Mouse (Mus musculus) intestine, postnatal 0 days (tissue): ENCODE measurements around the gene Stip1. TPM values are rescaled to one million over a fixed set of nuclear protein-coding genes. Genes with fewer than 3 reads are reported as not detected.

Experiments
- ATAC-seq: fragments of 200-750 bp; cut with Nextera tagmentation; 2 replicates; pipeline ENCODE4 v1.8.0; 2017; ENCODE audit warnings: mild to moderate bottlenecking, moderate TSS enrichment, moderate library complexity
- H3K27ac ChIP-seq: fragments of 300-500 bp; sonication (generic); 2 replicates; pipeline ENCODE4 v1.5.1; 2014; ENCODE audit warnings: mild to moderate bottlenecking, low read depth, low read length, moderate library complexity
- H3K27me3 ChIP-seq: fragments of 300-500 bp; sonication (generic); replicated peaks from 2 replicates; pipeline ENCODE4 v1.6.1; 2014; ENCODE audit warnings: low read length, mixed read lengths; ENCODE audit not compliant: control insufficient read depth, insufficient read depth
- H3K36me3 ChIP-seq: fragments of 300-500 bp; sonication (generic); 2 replicates; pipeline ENCODE4 v1.6.1; 2014; ENCODE audit warnings: mild to moderate bottlenecking, moderate library complexity; ENCODE audit not compliant: control insufficient read depth, insufficient read depth
- H3K4me1 ChIP-seq: fragments of 300-500 bp; sonication (generic); replicated peaks from 2 replicates; pipeline ENCODE4 v1.6.1; 2014; ENCODE audit warnings: antibody characterized with exemption, low read length, mixed read lengths; ENCODE audit not compliant: control insufficient read depth, insufficient read depth
- H3K4me2 ChIP-seq: fragments of 300-500 bp; sonication (generic); replicated peaks from 2 replicates; pipeline ENCODE4 v1.6.1; 2014; ENCODE audit warnings: low read depth, mild to moderate bottlenecking, moderate library complexity
- H3K4me3 ChIP-seq: fragments of 300-500 bp; sonication (generic); 2 replicates; pipeline ENCODE4 v1.5.1; 2014; ENCODE audit warnings: low read depth, low read length
- H3K9ac ChIP-seq: fragments of 300-500 bp; sonication (generic); 2 replicates; pipeline ENCODE4 v1.6.1; 2014; ENCODE audit warnings: mild to moderate bottlenecking, low read depth, low read length
- H3K9me3 ChIP-seq: fragments of 300-500 bp; sonication (generic); 2 replicates; pipeline ENCODE4 v1.6.1; 2016; ENCODE audit warnings: mixed run types; ENCODE audit not compliant: control insufficient read depth
- CTCF ChIP-seq: sonication (generic); IDR thresholded peaks from 2 replicates; pipeline ENCODE4 v1.5.1; 2016; ENCODE audit warnings: low read depth, mild to moderate bottlenecking, control low read depth, antibody characterized with exemption, moderate library complexity
- WGBS: fragments of 180-500 bp; shearing (Covaris S2); extraction: QIAGEN DNeasy Blood & Tissue Kit; methylation state at CpG from one replicate; pipeline ENCODE4 v1.1.7; 2014; 5-methylcytosine and 5-hydroxymethylcytosine counted together
- polyA plus RNA-seq: library from polyadenylated mRNA; unstranded; fragments of >200 nt; fragmentation: Nextera tagmentation; extraction: Ambion mirVana; gene quantifications from 2 replicates; pipeline ENCODE4 v1.2.1, GENCODE M21; 2015

Stip1 gene
- polyA plus RNA-seq, 1 experiment from 2014 or later = 47.8 TPM

- no peaks in the 10 kb centered on the region for H3K9me3 ChIP-seq
- no peaks in the 10 kb centered on the region for H3K4me1 ChIP-seq
- H3K36me3 ChIP-seq = peaks cover 6% of the 10 kb centered on the region; the same call in 1 of the 2 replicates
- no peaks in the 10 kb centered on the region for H3K27me3 ChIP-seq
- ATAC-seq = no peak
- TF ChIP-seq CTCF = no peak
- 90% methylated on average over 5 of the region's 5 CpGs for WGBS
- H3K4me2 ChIP-seq = no peak overlapping the region
- H3K4me3 ChIP-seq = no peak overlapping the region
- no peak overlapping the region for H3K27ac ChIP-seq
- H3K9ac ChIP-seq = no peak overlapping the region
These were observed 56.1 kb downstream of the Stip1 start for GRCm38 (mm10) chr19:6983621-6984020.

GRCm38 (mm10) chr19:6981465-6981864 lies 58.3 kb downstream of the Stip1 start:
- H3K27me3 ChIP-seq = no peaks in the 10 kb centered on the region
- ATAC-seq = no peak
- no peaks in the 10 kb centered on the region for H3K9me3 ChIP-seq
- 87% methylated on average over 4 of the region's 4 CpGs for WGBS
- peak overlapping the region; percentile 75 for H3K4me2 ChIP-seq
- no peak overlapping the region; the same call in 1 of the 2 replicates for H3K4me3 ChIP-seq
- H3K36me3 ChIP-seq = peaks cover 14% of the 10 kb centered on the region; the same call in 1 of the 2 replicates
- no peaks in the 10 kb centered on the region for H3K4me1 ChIP-seq
- H3K27ac ChIP-seq = no peak overlapping the region
- no peak for TF ChIP-seq CTCF
- no peak overlapping the region for H3K9ac ChIP-seq

GRCm38 (mm10) chr19:6980381-6981093 lies 59.2 kb downstream of the Stip1 start, which contains the start of gene Fkbp2:
Gene Fkbp2 (minus strand): TSS chr19:6980501.
- no peak for TF ChIP-seq CTCF
- Histone ChIP-seq H3K27ac (peak within 1 kb of the TSS; percentile 90), H3K36me3 (peaks cover 14% of the 10 kb centered on the region; the same call in 1 of the 2 replicates), H3K9me3 (no peaks in the 10 kb centered on the region), H3K4me3 (peak within 1 kb of the TSS; percentile 72), H3K27me3 (no peaks in the 10 kb centered on the region), H3K4me1 (no peaks in the 10 kb centered on the region), H3K4me2 (peak within 1 kb of the TSS; percentile 75), H3K9ac (peak within 1 kb of the TSS; percentile 71)
- ATAC-seq = peak; percentile 81
- 1% methylated on average over 38 of the region's 38 CpGs for WGBS

- under 1% methylated on average over 57 of the region's 59 CpGs for WGBS
- Histone ChIP-seq H3K27ac (peak overlapping the region; percentile 76), H3K36me3 (peaks cover 12% of the 10 kb centered on the region; the same call in 1 of the 2 replicates), H3K9me3 (no peaks in the 10 kb centered on the region), H3K9ac (peak overlapping the region; percentile 71), H3K27me3 (no peaks in the 10 kb centered on the region), H3K4me1 (no peaks in the 10 kb centered on the region), H3K4me3 (peak overlapping the region; percentile 72), H3K4me2 (peak overlapping the region; percentile 75)
- peak; percentile 86 for TF ChIP-seq CTCF
- peak; percentile 89 for ATAC-seq
These were observed 60.0 kb downstream of the Stip1 start for GRCm38 (mm10) chr19:6979486-6980380.

GRCm38 (mm10) chr19:6979001-6979479 lies 60.7 kb downstream of the Stip1 start:
- TF ChIP-seq CTCF = no peak
- Histone ChIP-seq H3K4me1 (no peaks in the 10 kb centered on the region), H3K27ac (peak overlapping the region; percentile 57), H3K4me3 (peak overlapping the region; percentile 72), H3K9me3 (no peaks in the 10 kb centered on the region), H3K4me2 (peak overlapping the region; percentile 75), H3K36me3 (peaks cover 10% of the 10 kb centered on the region; the same call in 1 of the 2 replicates), H3K9ac (peak overlapping the region; percentile 71), H3K27me3 (no peaks in the 10 kb centered on the region)
- no peak for ATAC-seq
- 4% methylated on average over 11 of the region's 11 CpGs for WGBS

- 25% methylated on average over 3 of the region's 3 CpGs for WGBS
- no peak for ATAC-seq
- peak overlapping the region; percentile 72 for H3K4me3 ChIP-seq
These were observed 61.2 kb downstream of the Stip1 start for GRCm38 (mm10) chr19:6978639-6978974.

More at GRCm38 (mm10) chr19:6978639-6978974, 61.2 kb downstream of the Stip1 start:
- TF ChIP-seq CTCF = no peak
- Histone ChIP-seq H3K36me3 (peaks cover 8% of the 10 kb centered on the region; the same call in 1 of the 2 replicates), H3K9ac (no peak overlapping the region; the same call in 1 of the 2 replicates), H3K27ac (peak overlapping the region; percentile 57; the same call in 1 of the 2 replicates), H3K4me1 (no peaks in the 10 kb centered on the region), H3K9me3 (no peaks in the 10 kb centered on the region), H3K4me2 (peak overlapping the region; percentile 75), H3K27me3 (no peaks in the 10 kb centered on the region)
